Mouse (Mus musculus): ENCODE results near the gene Nedd4.

GRCm38 (mm10) chr9:72735822-72736410 lies 73.8 kb downstream of the Nedd4 start:
- TF ChIP-seq CTCF (IDR thresholded peaks at IDR 0.05; ENCODE audit: borderline replicate concordance, control insufficient read depth, extremely low read depth, insufficient read depth, low read length, poor library complexity) (no peak), POLR2A (IDR thresholded peaks at IDR 0.05; ENCODE audit: control insufficient read depth, extremely low read depth, insufficient read depth, low read length, poor library complexity) (no peak)
